In genomic region chr11:102411704-102412103, GRCm38 (mm10) we compare ENCODE assay signal across 8 mouse cellular contexts. TPM values are rescaled to one million over a fixed set of nuclear protein-coding genes. Genes with fewer than 3 reads are reported as not detected.
DNase-seq lines count a peak whose midpoint lies in the region; ATAC-seq and TF ChIP-seq lines count a peak whose summit lies in the region.

No protein-coding gene starts in this region.

- intact Hi-C loops in heart, postnatal 36 days (cut with DNase I), result loop anchor here (1.0 kb wide), 1 partner anchor 102 kb away; no protein-coding TSS in a partner anchor
- intact Hi-C loops in left cerebral cortex, postnatal 25 days (cut with DNase I), result loop anchor here (2.0 kb wide), 1 partner anchor 19 kb away; the partner anchor contains the start of gene Grn

- no peak overlapping the region for H3K9ac ChIP-seq in midbrain, postnatal 0 days (replicated peaks; ENCODE audit: low read length, poor library complexity, severe bottlenecking)

- DNase-seq in cerebellum, adult 11 months, result peak; percentile 88
- peak; percentile 85 to 89 for DNase-seq in adrenal gland, postnatal 4 days (ENCODE audit: low spot score in 2 of 2)
- DNase-seq in heart, postnatal 36 days, result peak; percentile 91 to 95
- peak; percentile 88 to 89 for DNase-seq in left cerebral cortex, postnatal 25 days (ENCODE audit: low spot score in 2 of 2)
- peak; percentile 95 for DNase-seq in midbrain, postnatal 0 days (ENCODE audit: low spot score)
- peak; percentile 92 for DNase-seq in splenic B cell, adult 2 months (ENCODE audit: low read depth, low spot score)

- peak overlapping the region; percentile 39 for H3K4me3 ChIP-seq in erythroblast, embryonic 14.5 days (replicated peaks)
- no peak overlapping the region for H3K4me3 ChIP-seq in midbrain, postnatal 0 days (ENCODE audit: low read depth, low read length)

- ATAC-seq in cerebellum, adult (ENCODE audit: insufficient number of reproducible peaks, low FRiP score, low TSS enrichment), result no peak
- no peak for ATAC-seq in midbrain, postnatal 0 days (ENCODE audit: low FRiP score)

- peaks cover 46% of the 10 kb centered on the region for H3K4me1 ChIP-seq in erythroblast, embryonic 14.5 days (ENCODE audit: control insufficient read depth)
- H3K4me1 ChIP-seq in midbrain, postnatal 0 days (ENCODE audit: insufficient read depth, low read length), result no peaks in the 10 kb centered on the region

- H3K27me3 ChIP-seq in erythroblast, embryonic 14.5 days (ENCODE audit: control insufficient read depth), result peaks cover 36% of the 10 kb centered on the region
- H3K27me3 ChIP-seq in midbrain, postnatal 0 days (ENCODE audit: insufficient read depth, low read length), result no peaks in the 10 kb centered on the region
- no peaks in the 10 kb centered on the region for H3K27me3 ChIP-seq in splenic B cell, adult 2 months (ENCODE audit: control insufficient read depth, insufficient read depth, low read length, poor library complexity, severe bottlenecking)

- H3K4me2 ChIP-seq in midbrain, postnatal 0 days (ENCODE audit: low read depth, low read length, poor library complexity, severe bottlenecking), result no peak overlapping the region

- H3K27ac ChIP-seq in midbrain, postnatal 0 days (ENCODE audit: low read depth, low read length), result no peak overlapping the region

- H3K9me3 ChIP-seq in erythroblast, embryonic 14.5 days (ENCODE audit: control insufficient read depth, low read length), result no peaks in the 10 kb centered on the region
- H3K9me3 ChIP-seq in midbrain, postnatal 0 days (ENCODE audit: low read length), result no peaks in the 10 kb centered on the region

- 8% methylated on average over 11 of the region's 11 CpGs for WGBS in midbrain, postnatal 0 days

- peaks cover 2% of the 10 kb centered on the region; the same call in 1 of the 2 replicates for H3K36me3 ChIP-seq in erythroblast, embryonic 14.5 days (ENCODE audit: control insufficient read depth)
- H3K36me3 ChIP-seq in midbrain, postnatal 0 days (ENCODE audit: insufficient read depth, low read length), result no peaks in the 10 kb centered on the region
- no peaks in the 10 kb centered on the region for H3K36me3 ChIP-seq in splenic B cell, adult 2 months (ENCODE audit: control insufficient read depth, insufficient read depth, low read length, poor library complexity, severe bottlenecking)

- peak; percentile 93 for TF ChIP-seq CTCF in midbrain, postnatal 0 days (IDR thresholded peaks at IDR 0.05)

RNA-seq across cellular contexts. Expression of gene Slc25a39, which starts 4.0 kb away (rescaled TPM):
- total RNA-seq in adrenal gland, postnatal 4 days (2021), result 100 to 1,000 TPM; 254 to 261 TPM
- polyA plus RNA-seq in erythroblast, embryonic 14.5 days (2012), result 579 and 725 TPM in 2 replicates
- 100 to 1,000 TPM; 174 to 183 TPM for total RNA-seq in heart, postnatal 36 days (2021)
- 10 to 100 TPM; 58.8 to 64.8 TPM for total RNA-seq in left cerebral cortex, postnatal 25 days (2021)
- 139 and 176 TPM in 2 replicates for total RNA-seq in midbrain, postnatal 0 days (2014; rRNA removed)
- polyA plus RNA-seq in midbrain, postnatal 0 days (2015; fragmentation: Nextera tagmentation; extraction: Ambion mirVana), result 132 and 148 TPM in 2 replicates

RNA-seq across cellular contexts. Expression of gene Grn, which starts 18.4 kb away (rescaled TPM):
- 100 to 1,000 TPM; 170 to 175 TPM for total RNA-seq in adrenal gland, postnatal 4 days (2021)
- 1.8 and 2.6 TPM in 2 replicates for polyA plus RNA-seq in erythroblast, embryonic 14.5 days (2012)
- total RNA-seq in heart, postnatal 36 days (2021), result 100 to 1,000 TPM; 113 to 122 TPM
- 10 to 100 TPM; 58.3 to 71.3 TPM for total RNA-seq in left cerebral cortex, postnatal 25 days (2021)
- total RNA-seq in midbrain, postnatal 0 days (2014; rRNA removed), result 74.2 and 78.0 TPM in 2 replicates
- 90.4 and 91.7 TPM in 2 replicates for polyA plus RNA-seq in midbrain, postnatal 0 days (2015; fragmentation: Nextera tagmentation; extraction: Ambion mirVana)

RNA-seq across cellular contexts. Expression of gene Rundc3a, which starts 18.5 kb away (rescaled TPM):
- 10 to 100 TPM; 59.3 to 61.2 TPM for total RNA-seq in adrenal gland, postnatal 4 days (2021)
- polyA plus RNA-seq in erythroblast, embryonic 14.5 days (2012), result 1.8 and 2.1 TPM in 2 replicates
- under 1 TPM in 1 of 2 experiments, not detected in 1; 0.19 TPM for total RNA-seq in heart, postnatal 36 days (2021)
- total RNA-seq in left cerebral cortex, postnatal 25 days (2021), result 100 to 1,000 TPM; 441 to 469 TPM
- total RNA-seq in midbrain, postnatal 0 days (2014; rRNA removed), result 379 and 397 TPM in 2 replicates
- polyA plus RNA-seq in midbrain, postnatal 0 days (2015; fragmentation: Nextera tagmentation; extraction: Ambion mirVana), result 127 and 133 TPM in 2 replicates

RNA-seq across cellular contexts. Expression of gene Fam171a2, which starts 35.8 kb away (rescaled TPM):
- 10 to 100 TPM; 22.5 to 22.9 TPM for total RNA-seq in adrenal gland, postnatal 4 days (2021)
- 0.01 and 0.02 TPM in 2 replicates for polyA plus RNA-seq in erythroblast, embryonic 14.5 days (2012)
- total RNA-seq in heart, postnatal 36 days (2021), result 1 to 10 TPM; 4.3 to 5.2 TPM
- 100 to 1,000 TPM; 108 to 120 TPM for total RNA-seq in left cerebral cortex, postnatal 25 days (2021)
- total RNA-seq in midbrain, postnatal 0 days (2014; rRNA removed), result 584 and 605 TPM in 2 replicates
- polyA plus RNA-seq in midbrain, postnatal 0 days (2015; fragmentation: Nextera tagmentation; extraction: Ambion mirVana), result 22.5 and 25.4 TPM in 2 replicates

RNA-seq across cellular contexts. Expression of gene Slc4a1, which starts 45.7 kb away (rescaled TPM):
- total RNA-seq in adrenal gland, postnatal 4 days (2021), result 100 to 1,000 TPM in 1 of 2 experiments, 10 to 100 TPM in 1; 75.5 to 140 TPM
- 575 and 672 TPM in 2 replicates for polyA plus RNA-seq in erythroblast, embryonic 14.5 days (2012)
- total RNA-seq in heart, postnatal 36 days (2021), result 1 to 10 TPM; 2.1 to 7.8 TPM
- total RNA-seq in left cerebral cortex, postnatal 25 days (2021), result under 1 TPM; 0.62 to 0.73 TPM
- 0.33 and 1.1 TPM in 2 replicates for total RNA-seq in midbrain, postnatal 0 days (2014; rRNA removed)
- 0.27 and 0.42 TPM in 2 replicates for polyA plus RNA-seq in midbrain, postnatal 0 days (2015; fragmentation: Nextera tagmentation; extraction: Ambion mirVana)

Comparison
In these comparisons a context has a peak if more than half of its experiments do, and no peak if none do; other contexts are left out.
1. RNA of gene Rundc3a, which starts 18.5 kb away (total RNA-seq): 441 to 469 TPM in left cerebral cortex, postnatal 25 days, 379 to 397 TPM in midbrain, postnatal 0 days and 59.3 to 61.2 TPM in adrenal gland, postnatal 4 days; 0.19 TPM in heart, postnatal 36 days; every median in the first group is over 10 times any median in the second.
2. Peak in every context shown above with its lines, with median percentiles within 50 percentile points of each other: DNase-seq.